Mouse (Mus musculus) kidney, postnatal 0 days (tissue): ENCODE data around the gene Scgn. TPM values are rescaled to one million over a fixed set of nuclear protein-coding genes. Genes with fewer than 3 reads are reported as not detected.

Experiments
- ATAC-seq: fragments of 200-750 bp; cut with Nextera tagmentation; replicated peaks from 2 replicates; pipeline ENCODE4 v1.8.0; 2017; ENCODE audit warnings: low read depth, moderate number of reproducible peaks, moderate TSS enrichment, moderate library complexity; ENCODE audit not compliant: low FRiP score
- DNase-seq: peaks from one replicate; pipeline ENCODE4 v3.0.0-alpha.2; 2016; ENCODE audit warnings: low spot score
- H3K27ac ChIP-seq: fragments of 300-500 bp; sonication (generic); 2 replicates; pipeline ENCODE4 v1.5.1; 2014; ENCODE audit warnings: mild to moderate bottlenecking
- H3K27me3 ChIP-seq: fragments of 300-500 bp; sonication (generic); 2 replicates; pipeline ENCODE4 v1.6.1; 2014; ENCODE audit warnings: low read length, mixed read lengths; ENCODE audit not compliant: insufficient read depth
- H3K36me3 ChIP-seq: fragments of 300-500 bp; sonication (generic); 2 replicates; pipeline ENCODE4 v1.6.1; 2014; ENCODE audit warnings: low read length, mixed read lengths; ENCODE audit not compliant: insufficient read depth
- H3K4me1 ChIP-seq: fragments of 300-500 bp; sonication (generic); replicated peaks from 2 replicates; pipeline ENCODE4 v1.6.1; 2014; ENCODE audit warnings: antibody characterized with exemption, low read length, mixed read lengths; ENCODE audit not compliant: insufficient read depth
- H3K4me2 ChIP-seq: fragments of 300-500 bp; sonication (generic); 2 replicates; pipeline ENCODE4 v1.6.1; 2014; ENCODE audit warnings: mild to moderate bottlenecking, low read length, moderate library complexity, mixed read lengths
- H3K4me3 ChIP-seq: fragments of 300-500 bp; sonication (generic); replicated peaks from 2 replicates; pipeline ENCODE4 v1.5.1; 2014; ENCODE audit warnings: low read depth, low read length
- H3K9ac ChIP-seq: fragments of 300-500 bp; sonication (generic); 2 replicates; pipeline ENCODE4 v1.6.1; 2014; ENCODE audit warnings: low read depth, low read length
- H3K9me3 ChIP-seq: fragments of 300-500 bp; sonication (generic); replicated peaks from 2 replicates; pipeline ENCODE4 v1.6.1; 2016; ENCODE audit warnings: low read length, inconsistent platforms, mixed read lengths
- CTCF ChIP-seq: IDR thresholded peaks from 2 replicates; pipeline ENCODE4 v1.5.1; 2016; ENCODE audit warnings: antibody characterized with exemption, low read depth, mild to moderate bottlenecking, moderate library complexity
- WGBS: fragments of 180-500 bp; shearing (Covaris S2); extraction: QIAGEN DNeasy Blood & Tissue Kit; methylation state at CpG from one replicate; pipeline ENCODE4 v1.1.7; 2014; 5-methylcytosine and 5-hydroxymethylcytosine counted together
- polyA plus RNA-seq: library from polyadenylated mRNA; unstranded; fragments of >200 nt; fragmentation: Nextera tagmentation; extraction: Ambion mirVana; gene quantifications from 2 replicates; pipeline ENCODE4 v1.2.1, GENCODE M21; 2015

Scgn gene
- polyA plus RNA-seq, 1 experiment from 2014 or later = 1.2 TPM

DNA sequence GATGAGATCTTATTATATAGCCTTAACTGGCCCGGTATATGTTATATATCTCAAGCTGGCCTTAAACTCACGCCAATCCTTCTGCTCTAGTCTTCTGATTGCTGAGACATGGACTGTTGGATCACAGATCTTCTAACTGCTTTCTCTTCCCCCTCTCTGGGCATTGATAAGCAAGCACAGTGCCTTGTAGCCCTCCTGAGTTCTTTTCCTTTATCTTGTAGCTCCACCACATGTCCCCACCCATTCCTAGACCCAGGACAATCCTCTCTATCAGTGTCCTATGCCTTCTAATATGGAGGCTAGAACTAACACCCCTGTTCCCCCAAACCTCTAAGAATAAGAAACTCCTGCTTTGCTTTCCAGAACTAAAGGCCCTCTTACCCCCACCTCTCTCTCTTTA, 14.5 kb upstream of the Scgn start:
- no peaks in the 10 kb centered on the region for H3K4me1 ChIP-seq
- H3K36me3 ChIP-seq = no peaks in the 10 kb centered on the region
- no peak for TF ChIP-seq CTCF
- no peak overlapping the region for H3K4me2 ChIP-seq
- no peak overlapping the region for H3K4me3 ChIP-seq
- no peaks in the 10 kb centered on the region for H3K9me3 ChIP-seq
- no peak overlapping the region for H3K27ac ChIP-seq
- H3K27me3 ChIP-seq = no peaks in the 10 kb centered on the region
- DNase-seq (no peak), ATAC-seq (no peak)
- H3K9ac ChIP-seq = no peak overlapping the region
- WGBS = 83% methylated on average over 2 of the region's 2 CpGs

- ATAC-seq = no peak
- no peaks in the 10 kb centered on the region for H3K36me3 ChIP-seq
- H3K9me3 ChIP-seq = no peaks in the 10 kb centered on the region
- H3K4me2 ChIP-seq = no peak overlapping the region
- TF ChIP-seq CTCF = no peak
- DNase-seq = no peak
- 69% methylated on average over 2 of the region's 2 CpGs for WGBS
- H3K4me1 ChIP-seq = no peaks in the 10 kb centered on the region
- no peak overlapping the region for H3K9ac ChIP-seq
- H3K27me3 ChIP-seq = no peaks in the 10 kb centered on the region
- H3K27ac ChIP-seq = no peak overlapping the region
- no peak overlapping the region for H3K4me3 ChIP-seq
Measured at GRCm38 (mm10) chr13:24001797-24002196, 10.8 kb upstream of the Scgn start.

DNA sequence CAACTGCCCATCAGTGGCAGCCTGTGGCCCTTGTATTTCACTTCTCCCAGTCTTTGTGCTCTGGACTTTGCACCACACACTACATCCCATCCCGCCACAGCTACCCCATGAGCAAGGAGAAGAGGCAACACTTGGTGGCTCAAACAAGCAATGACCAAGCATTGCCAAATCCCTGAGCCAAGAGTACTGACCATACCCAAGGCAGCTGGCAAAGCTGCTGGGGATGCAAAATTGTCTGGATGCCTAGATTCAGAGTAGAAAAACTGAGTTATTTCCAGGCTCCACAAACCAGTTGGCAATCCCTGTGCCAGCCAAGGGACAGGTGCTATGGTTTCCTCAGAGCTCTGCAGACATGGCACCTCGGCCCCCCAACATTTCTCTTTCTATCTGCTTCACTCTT, 10.1 kb upstream of the Scgn start:
- no peak overlapping the region for H3K4me2 ChIP-seq
- H3K4me3 ChIP-seq = no peak overlapping the region
- no peak overlapping the region for H3K27ac ChIP-seq
- no peaks in the 10 kb centered on the region for H3K4me1 ChIP-seq
- ATAC-seq (no peak), DNase-seq (no peak)
- WGBS = 87% methylated on average over 2 of the region's 2 CpGs
- H3K9ac ChIP-seq = no peak overlapping the region
- no peaks in the 10 kb centered on the region for H3K9me3 ChIP-seq
- no peak for TF ChIP-seq CTCF
- H3K27me3 ChIP-seq = no peaks in the 10 kb centered on the region
- H3K36me3 ChIP-seq = no peaks in the 10 kb centered on the region

- H3K9me3 ChIP-seq = no peaks in the 10 kb centered on the region
- ATAC-seq (no peak), DNase-seq (no peak)
- no peak overlapping the region for H3K4me3 ChIP-seq
- TF ChIP-seq CTCF = no peak
- H3K9ac ChIP-seq = no peak overlapping the region
- 0 out of 2 replicates have a peak, but pooled peaks cover 2% of the 10 kb centered on the region for H3K27me3 ChIP-seq
- H3K27ac ChIP-seq = no peak overlapping the region
- WGBS = 89% methylated on average over 2 of the region's 2 CpGs
- no peak overlapping the region for H3K4me2 ChIP-seq
- H3K36me3 ChIP-seq = no peaks in the 10 kb centered on the region
- no peaks in the 10 kb centered on the region; the same call in 1 of the 2 replicates for H3K4me1 ChIP-seq
Measured at GRCm38 (mm10) chr13:23998826-23999225, 7.8 kb upstream of the Scgn start.

DNA sequence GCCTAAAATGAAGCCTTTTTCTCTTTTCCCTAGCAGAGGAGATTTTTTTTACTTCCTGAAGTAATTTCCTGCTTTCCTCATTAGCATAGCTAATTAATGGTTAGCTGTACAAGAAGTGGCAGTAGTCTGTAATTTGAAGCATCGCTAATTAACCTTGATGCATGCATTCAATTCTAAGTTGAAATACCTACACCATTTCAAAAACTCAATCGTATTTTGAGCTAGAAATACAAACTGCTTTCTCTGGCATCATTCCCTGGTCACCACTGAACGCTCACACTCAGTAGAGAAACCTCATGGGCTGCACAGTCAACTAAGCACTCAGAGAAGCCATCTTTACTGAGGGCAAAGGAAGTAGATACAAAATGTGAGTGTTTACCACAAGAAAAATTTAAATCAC, 3.7 kb upstream of the Scgn start:
- H3K4me2 ChIP-seq = no peak overlapping the region
- H3K36me3 ChIP-seq = no peaks in the 10 kb centered on the region
- H3K9me3 ChIP-seq = no peaks in the 10 kb centered on the region
- TF ChIP-seq CTCF = no peak
- no peak for DNase-seq
- ATAC-seq = no peak
- 0 out of 2 replicates have a peak, but pooled peaks cover 2% of the 10 kb centered on the region for H3K27me3 ChIP-seq
- no peak overlapping the region for H3K4me3 ChIP-seq
- 57% methylated on average over 3 of the region's 3 CpGs for WGBS
- no peaks in the 10 kb centered on the region; the same call in 1 of the 2 replicates for H3K4me1 ChIP-seq
- H3K27ac ChIP-seq = no peak overlapping the region
- H3K9ac ChIP-seq = no peak overlapping the region

DNA sequence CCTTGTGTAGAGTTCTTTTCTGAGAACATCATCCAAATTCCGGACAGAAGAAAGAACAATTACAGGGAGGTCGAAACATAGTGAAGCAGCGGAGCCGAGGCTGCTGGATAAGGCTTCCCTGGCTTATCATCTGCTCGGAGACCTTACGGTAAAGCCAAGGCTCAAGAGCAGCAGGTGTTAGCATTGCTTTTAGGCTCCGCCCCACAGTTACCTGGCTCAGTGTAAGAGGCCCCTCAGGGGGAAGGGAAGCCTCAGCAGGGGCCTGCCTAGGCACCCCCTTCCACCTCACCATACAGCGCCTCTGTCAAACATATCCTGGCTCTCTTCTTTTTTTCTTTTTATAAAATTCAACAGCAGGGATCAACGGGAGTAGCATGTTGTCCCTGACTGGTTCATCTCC, 3.0 kb upstream of the Scgn start:
- no peak overlapping the region for H3K27ac ChIP-seq
- no peak overlapping the region for H3K4me3 ChIP-seq
- no peak overlapping the region for H3K4me2 ChIP-seq
- DNase-seq (no peak), ATAC-seq (no peak)
- no peaks in the 10 kb centered on the region; the same call in 1 of the 2 replicates for H3K4me1 ChIP-seq
- 0 out of 2 replicates have a peak, but pooled peaks cover 2% of the 10 kb centered on the region for H3K27me3 ChIP-seq
- H3K9me3 ChIP-seq = no peaks in the 10 kb centered on the region
- H3K36me3 ChIP-seq = no peaks in the 10 kb centered on the region
- H3K9ac ChIP-seq = no peak overlapping the region
- TF ChIP-seq CTCF = no peak
- 19% methylated on average over 9 of the region's 9 CpGs for WGBS

DNA sequence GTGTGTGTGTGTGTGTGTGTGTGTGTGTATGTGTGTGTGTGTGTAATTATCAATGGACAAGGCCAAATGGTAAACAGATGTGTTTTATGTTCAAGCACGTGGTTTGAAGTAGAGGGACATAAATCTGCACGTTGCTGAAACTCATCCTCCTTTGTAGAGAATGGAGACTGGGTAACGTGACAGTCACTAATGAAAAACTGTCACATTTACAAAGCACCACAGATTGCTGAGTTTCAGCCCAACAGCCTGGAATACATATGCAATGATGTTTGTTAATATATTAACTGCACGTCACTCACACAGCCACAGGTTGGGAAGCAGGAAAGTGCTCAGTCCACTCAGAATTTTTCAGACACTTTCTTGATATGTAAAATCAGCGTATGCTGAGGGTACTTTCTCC, 563 bp downstream of the Scgn start:
- no peaks in the 10 kb centered on the region; the same call in 1 of the 2 replicates for H3K4me1 ChIP-seq
- no peak overlapping the region for H3K9ac ChIP-seq
- 0 out of 2 replicates have a peak, but pooled peaks cover 2% of the 10 kb centered on the region for H3K27me3 ChIP-seq
- no peak overlapping the region for H3K27ac ChIP-seq
- no peaks in the 10 kb centered on the region for H3K36me3 ChIP-seq
- DNase-seq (no peak), ATAC-seq (no peak)
- H3K9me3 ChIP-seq = no peaks in the 10 kb centered on the region
- WGBS = 26% methylated on average over 5 of the region's 5 CpGs
- H3K4me3 ChIP-seq = no peak overlapping the region
- no peak overlapping the region for H3K4me2 ChIP-seq
- no peak for TF ChIP-seq CTCF
